Mouse (Mus musculus): ENCODE measurements around the gene Slc25a34.

Gene Slc25a34

GRCm38 (mm10) chr4:141641961-141642811, 18.6 kb upstream of the Slc25a34 start:
- no peak for DNase-seq

- no peak for DNase-seq
These were observed 17.7 kb upstream of the Slc25a34 start for GRCm38 (mm10) chr4:141641353-141641771.

GRCm38 (mm10) chr4:141639474-141639873, 15.9 kb upstream of the Slc25a34 start:
- no peak for DNase-seq

GRCm38 (mm10) chr4:141636693-141637092, 13.1 kb upstream of the Slc25a34 start:
- DNase-seq = no peak

DNA sequence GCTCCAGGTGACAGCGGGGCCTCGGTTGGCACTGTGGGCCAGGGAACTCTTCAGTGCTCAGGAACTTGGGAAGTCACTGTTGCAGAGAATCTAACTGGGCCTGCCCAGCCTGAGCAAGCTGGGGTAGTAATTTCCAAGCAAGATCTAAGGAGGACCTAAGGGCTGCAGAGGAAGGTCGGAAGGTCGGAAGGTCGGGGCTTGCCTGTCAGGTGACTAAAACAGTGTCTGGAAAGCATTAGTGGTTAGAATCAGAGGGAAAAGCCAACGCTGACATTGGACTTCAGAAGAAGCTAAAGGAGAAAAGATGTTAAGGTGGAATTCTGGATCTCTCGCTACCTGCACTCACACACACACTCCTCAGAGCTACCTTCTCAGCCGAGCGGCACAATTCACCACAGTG, 12.4 kb upstream of the Slc25a34 start:
- no peak for DNase-seq

DNA sequence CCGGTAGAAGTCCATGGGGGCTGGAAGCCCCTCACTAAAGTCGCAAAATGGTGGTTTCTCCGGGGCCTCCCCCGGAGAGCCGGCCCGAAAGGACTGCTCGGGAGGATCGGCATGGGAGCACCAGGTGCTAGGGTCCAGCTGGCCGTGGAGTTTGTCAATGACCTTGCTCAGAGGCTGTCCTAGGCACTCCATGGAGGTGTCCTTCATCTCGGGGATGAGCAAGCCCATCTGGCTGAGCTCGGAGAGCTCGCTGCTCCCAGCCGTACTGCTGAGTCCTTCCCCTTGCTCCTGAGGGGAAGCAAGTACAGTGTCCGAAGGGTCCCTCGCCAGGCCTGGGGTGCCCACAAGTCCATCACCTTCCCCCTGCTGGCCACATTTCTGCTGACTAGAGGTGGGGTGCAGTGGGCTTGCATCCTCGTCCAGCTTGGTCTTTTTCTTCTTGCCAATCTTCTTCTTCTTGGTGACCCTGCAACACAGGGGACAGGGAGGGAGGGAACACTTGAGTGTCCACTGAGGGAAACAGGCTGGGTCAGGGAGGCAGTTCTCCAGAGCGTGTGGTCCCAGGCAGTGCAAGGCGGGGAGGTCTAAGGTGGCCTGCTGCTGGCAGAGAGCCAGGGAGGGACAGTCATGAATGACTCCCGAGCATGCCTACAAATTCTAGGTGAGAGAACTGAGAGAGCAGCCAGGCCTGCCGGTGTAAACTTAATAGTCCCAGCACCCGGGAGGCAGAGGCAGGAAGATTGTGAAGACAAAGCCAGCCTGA, 8.7 kb upstream of the Slc25a34 start:
- DNase-seq = no peak

DNA sequence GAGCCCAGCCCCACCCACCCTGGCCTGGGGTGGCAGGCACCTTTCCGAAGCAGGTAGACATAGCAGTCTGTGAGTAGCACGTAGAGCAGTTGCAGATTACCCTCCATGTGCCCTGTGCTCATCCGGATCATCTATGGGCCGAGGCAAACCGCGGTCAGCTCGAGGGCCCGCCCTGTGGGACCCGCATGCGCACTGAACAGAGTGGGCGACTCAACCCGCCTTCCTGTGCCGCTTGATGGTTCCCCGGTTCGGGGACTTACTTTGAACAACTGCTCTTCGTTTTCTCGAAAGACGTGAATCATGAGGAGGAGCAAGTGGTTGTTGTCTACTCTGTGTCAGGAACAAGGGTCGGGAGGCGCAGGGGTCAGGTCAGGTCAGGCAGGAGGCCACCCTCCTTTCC, 7.6 kb upstream of the Slc25a34 start:
- DNase-seq = no peak

GRCm38 (mm10) chr4:141630021-141630420, 6.4 kb upstream of the Slc25a34 start:
- DNase-seq = no peak

DNA sequence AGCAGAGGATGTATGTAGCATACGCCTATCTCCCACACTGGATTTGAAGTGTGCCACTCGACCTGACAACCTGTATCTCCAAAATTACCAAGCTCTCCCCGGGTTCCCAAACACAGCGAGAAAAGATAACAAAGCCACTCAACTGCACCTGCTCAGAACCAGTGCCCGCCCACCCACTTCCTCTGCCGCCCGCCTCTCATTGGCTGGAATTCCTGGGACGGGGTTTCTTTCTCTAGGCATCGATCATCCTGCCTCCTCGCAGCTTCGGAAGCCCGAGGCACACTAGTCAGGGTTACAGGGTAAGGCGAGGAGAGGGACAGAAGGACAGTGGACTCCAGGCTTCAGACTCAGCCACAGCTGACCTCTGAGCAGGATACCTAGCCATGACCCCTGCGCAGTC, 5.0 kb upstream of the Slc25a34 start:
- DNase-seq = no peak

GRCm38 (mm10) chr4:141627502-141627901, 3.9 kb upstream of the Slc25a34 start:
- no peak for DNase-seq

DNA sequence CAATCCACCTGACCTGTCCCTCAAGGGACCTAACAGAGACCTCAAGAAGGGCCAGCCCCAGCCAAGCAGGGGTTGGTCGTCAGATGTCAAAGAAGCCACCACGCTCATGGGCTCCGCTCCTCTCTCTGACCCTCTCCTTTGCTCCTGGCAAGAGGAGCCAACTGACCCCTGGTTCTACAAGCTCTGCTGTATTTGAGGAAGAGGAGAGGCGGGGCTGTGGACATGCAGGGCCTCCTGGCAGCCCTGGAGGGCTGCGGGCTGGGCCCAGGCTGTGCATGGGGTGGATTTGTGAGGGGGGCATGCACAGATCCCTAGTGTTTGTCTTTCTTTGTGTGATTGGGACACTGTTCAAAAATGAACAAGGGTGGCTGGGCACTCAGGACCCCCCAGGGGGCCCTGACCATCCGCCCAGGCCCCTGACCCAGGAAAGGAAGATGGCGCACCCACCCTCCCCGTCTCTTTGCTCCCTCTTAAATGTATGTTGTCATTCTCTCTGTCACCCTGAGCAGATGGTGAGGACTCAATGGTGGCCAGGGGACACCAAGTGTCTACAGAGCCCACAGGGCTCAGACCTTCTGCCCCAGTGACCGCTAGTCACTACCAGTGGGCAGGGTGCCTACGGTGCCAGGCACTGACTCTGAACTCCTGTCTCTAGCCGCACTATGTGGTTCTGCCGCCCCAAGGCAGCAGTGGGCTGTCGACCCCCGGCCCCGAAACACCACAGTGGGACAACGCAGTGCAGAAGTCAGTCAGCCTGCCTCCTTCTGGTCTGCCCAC, 2.3 kb upstream of the Slc25a34 start:
- no peak for DNase-seq

DNA sequence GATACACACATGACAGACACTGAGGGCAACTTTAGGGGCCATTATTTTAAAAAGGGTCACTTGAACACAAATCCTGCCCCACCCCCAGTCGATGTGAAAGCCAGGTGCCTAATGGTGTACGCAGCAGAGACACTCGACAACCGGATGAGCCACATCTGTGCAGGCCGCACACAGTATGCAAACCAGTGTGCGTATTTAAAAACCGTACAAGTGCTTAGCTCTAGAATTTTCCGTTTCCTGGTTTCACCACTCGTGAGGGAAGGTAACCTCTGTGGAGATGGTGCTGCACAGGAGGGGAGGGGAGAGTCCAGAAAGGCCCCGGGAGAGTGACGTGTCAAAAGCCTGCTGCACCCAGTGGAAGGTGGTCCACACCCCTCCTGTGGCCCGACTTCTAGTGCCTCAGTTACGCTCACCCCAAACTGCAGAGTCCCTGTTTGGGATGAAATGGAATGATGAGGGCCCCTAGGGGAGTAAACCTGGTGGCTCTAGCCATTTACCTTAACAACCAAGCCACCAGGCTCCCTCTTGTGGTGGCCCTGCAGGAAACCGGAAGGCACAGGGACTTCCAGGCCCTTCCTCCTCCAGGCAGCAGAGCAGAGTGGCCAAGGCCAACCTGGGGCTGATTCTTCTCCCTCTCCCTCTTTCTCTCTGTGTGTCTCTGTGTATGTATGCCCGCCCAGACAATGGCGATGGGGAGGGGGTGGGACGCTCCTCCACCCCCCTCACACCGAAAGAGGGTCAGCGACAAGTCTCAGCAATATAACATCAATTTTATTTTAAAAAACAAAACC, 1.6 kb upstream of the Slc25a34 start:
- peak; percentile 41 for DNase-seq

GRCm38 (mm10) chr4:141624134-141624533, 513 bp upstream of the Slc25a34 start:
- no peak for DNase-seq

GRCm38 (mm10) chr4:141623037-141623436, 584 bp downstream of the Slc25a34 start:
- DNase-seq = no peak

GRCm38 (mm10) chr4:141622580-141622979, 1.0 kb downstream of the Slc25a34 start:
- DNase-seq = no peak

- DNase-seq = no peak
These were observed 1.5 kb downstream of the Slc25a34 start for GRCm38 (mm10) chr4:141622091-141622490.

GRCm38 (mm10) chr4:141621297-141621696, 2.3 kb downstream of the Slc25a34 start:
- DNase-seq = no peak

DNA sequence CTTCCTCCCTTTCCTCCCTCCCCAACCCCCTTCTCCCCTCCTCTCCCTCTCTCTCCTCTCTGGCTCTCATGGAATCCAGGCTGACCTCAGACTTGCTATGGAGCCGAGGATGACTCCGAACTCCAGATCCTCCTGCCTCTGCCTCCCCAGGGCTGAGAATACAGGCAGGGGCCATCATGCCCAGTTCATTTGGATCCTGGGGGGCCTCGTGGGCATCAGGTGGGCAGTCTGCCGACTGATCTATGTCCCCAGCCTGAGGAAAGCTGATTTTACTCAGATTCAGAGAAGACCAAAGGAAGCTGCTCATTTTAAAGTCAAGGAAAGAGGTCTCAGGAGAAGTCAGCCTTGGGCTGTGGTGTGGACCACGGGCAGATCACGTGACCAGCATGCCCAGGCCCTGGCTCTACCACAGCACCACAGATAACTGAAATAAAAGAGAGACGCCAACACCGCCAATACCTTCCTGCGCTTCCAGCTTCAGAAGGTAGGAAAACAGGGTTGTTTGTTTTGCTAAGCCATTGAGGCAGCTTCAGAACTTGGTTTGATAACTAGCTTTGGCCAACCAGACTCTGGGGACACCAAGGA, 4.2 kb downstream of the Slc25a34 start:
- DNase-seq = no peak

GRCm38 (mm10) chr4:141618565-141619243, 4.9 kb downstream of the Slc25a34 start, which contains the start of gene Tmem82:
TSS of gene Tmem82 (minus strand) at chr4:141618633.
- peak; percentile 73 for DNase-seq

DNA sequence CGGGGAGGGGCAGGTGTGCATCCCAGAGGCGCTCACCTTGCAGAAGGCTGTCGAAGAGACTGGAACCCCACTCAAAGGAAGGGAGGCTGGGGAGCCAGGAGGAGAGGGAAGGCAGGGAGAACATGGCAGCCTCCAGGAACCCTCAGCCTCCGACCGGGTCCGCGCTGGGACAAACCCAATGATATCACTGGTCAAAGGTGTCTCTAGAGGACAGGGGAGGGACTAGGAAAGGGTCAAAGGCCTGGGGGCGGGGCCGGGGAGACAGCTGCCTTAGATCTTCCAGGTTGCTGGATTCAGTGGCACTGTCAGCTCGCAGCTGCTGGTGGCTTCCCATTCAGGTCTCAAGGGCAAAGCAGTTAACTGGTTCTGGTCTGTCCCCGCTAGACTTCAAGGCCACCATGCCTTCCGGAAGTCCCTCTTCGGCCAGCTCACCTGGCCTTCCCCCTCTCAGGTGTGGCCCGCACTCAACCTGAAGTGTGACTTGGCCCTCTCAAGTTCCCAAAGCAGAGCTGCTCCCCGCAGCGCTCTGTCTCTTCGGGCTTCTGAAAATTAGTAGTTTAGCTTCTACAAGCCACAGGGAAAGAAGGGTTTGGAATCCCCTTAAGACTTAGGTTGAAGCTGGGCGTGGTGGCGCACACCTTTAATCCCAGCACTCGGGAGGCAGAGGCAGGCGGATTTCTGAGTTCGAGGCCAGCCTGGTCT, 5.6 kb downstream of the Slc25a34 start:
- peak; percentile 40 for DNase-seq

GRCm38 (mm10) chr4:141617299-141617698, 6.3 kb downstream of the Slc25a34 start:
- DNase-seq = peak; percentile 75
